ENCODE assay signal across 9 mouse cellular contexts in genomic region chr4:130163391-130163861, GRCm38 (mm10). TPM values are rescaled to one million over a fixed set of nuclear protein-coding genes. Genes with fewer than 3 reads are reported as not detected.
A peak's percentile ranks its signal among the peaks of the same experiment; 100 is the strongest.
DNase-seq lines count a peak whose midpoint lies in the region; ATAC-seq and TF ChIP-seq lines count a peak whose summit lies in the region.
"Had no signal": no experiment of that assay in that cellular context is flagged by ENCODE, and none has a peak within 500 bp of the region (broad histone marks: within the 10 kb centered on the region; RNA-seq: fewer than 3 reads in every experiment).

No protein-coding gene starts in this region.

- H3K4me2 ChIP-seq in heart, embryonic 14.5 days (ENCODE audit: low read length): peak overlapping the region; percentile 60
- peak overlapping the region; percentile 56 for H3K4me2 ChIP-seq in kidney, embryonic 15.5 days

- WGBS in heart, embryonic 14.5 days: 2% methylated on average over 20 of the region's 20 CpGs
- 3% methylated on average over 20 of the region's 20 CpGs for WGBS in kidney, embryonic 15.5 days

- peak; percentile 38 for DNase-seq in embryo, embryonic 10.5 days (ENCODE audit: low spot score)
- peak; percentile 66 for DNase-seq in lung, postnatal 14 days
- DNase-seq in layer of hippocampus, adult 9-11 months: no peak
- DNase-seq in frontal cortex, adult 2 months (ENCODE audit: extremely low spot score in 1 of 2, low spot score in 1 of 2): no peak

- peaks cover 87% of the 10 kb centered on the region for H3K27me3 ChIP-seq in E14TG2a.4 (ENCODE audit: insufficient read depth, low read length)
- H3K27me3 ChIP-seq in heart, embryonic 14.5 days (ENCODE audit: control insufficient read depth, insufficient read depth, low read length): no peaks in the 10 kb centered on the region
- H3K27me3 ChIP-seq in kidney, embryonic 15.5 days: peaks cover 56% of the 10 kb centered on the region

- H3K36me3 ChIP-seq in E14TG2a.4 (ENCODE audit: insufficient read depth, low read length): no peaks in the 10 kb centered on the region
- H3K36me3 ChIP-seq in heart, embryonic 14.5 days (ENCODE audit: control insufficient read depth, insufficient read depth, low read length): peaks cover 10% of the 10 kb centered on the region
- no peaks in the 10 kb centered on the region for H3K36me3 ChIP-seq in kidney, embryonic 15.5 days

- H3K4me3 ChIP-seq in E14TG2a.4 (replicated peaks; ENCODE audit: low read length): peak overlapping the region; percentile 68
- peak overlapping the region; percentile 8 to 27 for H3K4me3 ChIP-seq in heart, embryonic 14.5 days (ENCODE audit: control insufficient read depth in 1 of 2, insufficient read depth in 1 of 2, low read depth in 1 of 2, low read length in 2 of 2)
- peak overlapping the region; percentile 23 for H3K4me3 ChIP-seq in kidney, embryonic 15.5 days (replicated peaks)

- no peaks in the 10 kb centered on the region for H3K9me3 ChIP-seq in E14TG2a.4 (ENCODE audit: low read length)
- no peaks in the 10 kb centered on the region for H3K9me3 ChIP-seq in heart, embryonic 14.5 days (ENCODE audit: control insufficient read depth, low read length)
- no peaks in the 10 kb centered on the region for H3K9me3 ChIP-seq in kidney, embryonic 15.5 days (replicated peaks)

- no peak for TF ChIP-seq CTCF in E14TG2a.4 (conservative IDR thresholded peaks at IDR 0.05; ENCODE audit: low read length)

- H3K27ac ChIP-seq in heart, embryonic 14.5 days (replicated peaks in 1 of 2; ENCODE audit: control insufficient read depth in 1 of 2, insufficient read depth in 1 of 2, low read depth in 2 of 2, low read length in 2 of 2): peak overlapping the region; percentile 19 to 81
- peak overlapping the region; percentile 41; the same call in 1 of the 2 replicates for H3K27ac ChIP-seq in kidney, embryonic 15.5 days

- H3K9ac ChIP-seq in heart, embryonic 14.5 days (ENCODE audit: low read length): peak overlapping the region; percentile 71
- peak overlapping the region; percentile 21; the same call in 1 of the 2 replicates for H3K9ac ChIP-seq in kidney, embryonic 15.5 days

- H3K4me1 ChIP-seq in E14TG2a.4 (replicated peaks; ENCODE audit: low read depth, low read length): peaks cover 44% of the 10 kb centered on the region
- peaks cover 44 to 66% of the 10 kb centered on the region in 2 experiments for H3K4me1 ChIP-seq in heart, embryonic 14.5 days (ENCODE audit: control insufficient read depth in 2 of 2, insufficient read depth in 2 of 2, low read length in 2 of 2)
- H3K4me1 ChIP-seq in kidney, embryonic 15.5 days: peaks cover 53% of the 10 kb centered on the region

- peak; percentile 32 for ATAC-seq in heart, embryonic 14.5 days (ENCODE audit: insufficient number of reproducible peaks, insufficient read depth, low FRiP score, low read depth)
- ATAC-seq in kidney, embryonic 15.5 days (replicated peaks; ENCODE audit: low FRiP score): peak; percentile 23
- ATAC-seq in erythroblast, adult 5-6 weeks (replicated peaks; ENCODE audit: low FRiP score, poor library complexity, severe bottlenecking): no peak

RNA-seq across cellular contexts. Expression of gene Tinagl1, which starts 11.5 kb away (rescaled TPM):
- 31.5 and 34.4 TPM in 2 replicates for polyA plus RNA-seq in heart, embryonic 14.5 days (2014; fragmentation: Nextera tagmentation; extraction: Ambion mirVana)
- polyA plus RNA-seq in kidney, embryonic 15.5 days (2015; fragmentation: Nextera tagmentation; extraction: Ambion mirVana): 51.0 and 62.7 TPM in 2 replicates
- total RNA-seq in erythroblast, adult 5-6 weeks (2015; ENCODE audit: low replicate concordance): 67.6 and 69.8 TPM in 2 replicates
- 95.4 and 126 TPM in 2 replicates for total RNA-seq in erythroblast, adult 5-6 weeks (2017; ENCODE audit: low replicate concordance)
- 12.1 and 14.4 TPM in 2 replicates for polyA plus RNA-seq in frontal cortex, adult 2 months (2012; rRNA removed)

RNA-seq across cellular contexts. Expression of gene Hcrtr1, which starts 24.3 kb away (rescaled TPM):
- polyA plus RNA-seq in heart, embryonic 14.5 days (2014; fragmentation: Nextera tagmentation; extraction: Ambion mirVana): 0.15 TPM in 1 of 2 replicates, not detected in the other
- polyA plus RNA-seq in kidney, embryonic 15.5 days (2015; fragmentation: Nextera tagmentation; extraction: Ambion mirVana): 0.17 and 0.62 TPM in 2 replicates
- not detected in 2 replicates for total RNA-seq in erythroblast, adult 5-6 weeks (2015; ENCODE audit: low replicate concordance)
- total RNA-seq in erythroblast, adult 5-6 weeks (2017; ENCODE audit: low replicate concordance): not detected in 2 replicates
- polyA plus RNA-seq in frontal cortex, adult 2 months (2012; rRNA removed): 2.8 and 3.9 TPM in 2 replicates

RNA-seq across cellular contexts. Expression of gene Gm853, which starts 58.8 kb away (rescaled TPM):
- polyA plus RNA-seq in heart, embryonic 14.5 days (2014; fragmentation: Nextera tagmentation; extraction: Ambion mirVana): not detected in 2 replicates
- polyA plus RNA-seq in kidney, embryonic 15.5 days (2015; fragmentation: Nextera tagmentation; extraction: Ambion mirVana): 0.26 and 0.39 TPM in 2 replicates
- total RNA-seq in erythroblast, adult 5-6 weeks (2015; ENCODE audit: low replicate concordance): not detected in 2 replicates
- total RNA-seq in erythroblast, adult 5-6 weeks (2017; ENCODE audit: low replicate concordance): not detected in 2 replicates
- not detected in 2 replicates for polyA plus RNA-seq in frontal cortex, adult 2 months (2012; rRNA removed)
- total RNA-seq: layer of hippocampus, postnatal 10 days had no signal

Comparison
In these comparisons a context has a peak if more than half of its experiments do, and no peak if none do; other contexts are left out.
1. H3K4me3 ChIP-seq: peak in every context shown above with its lines; median percentile 68 in E14TG2a.4; 23 in kidney, embryonic 15.5 days; 18 in heart, embryonic 14.5 days.
2. DNase-seq: peak in embryo, embryonic 10.5 days (single experiment) and lung, postnatal 14 days (single experiment); none in layer of hippocampus, adult 9-11 months (single experiment) and frontal cortex, adult 2 months (0 of 2).